Mouse (Mus musculus) bone marrow, adult 2 months (tissue): ENCODE measurements around the gene Ak6.
A peak's percentile ranks its signal among the peaks of the same experiment; 100 is the strongest.

Experiments
- CTCF ChIP-seq: fragments of 200-500 bp; IDR thresholded peaks from 2 replicates; pipeline ENCODE4 v1.5.1; 2011; ENCODE audit warnings: low read length, control low read depth; ENCODE audit not compliant: control insufficient read depth, insufficient read depth
- POLR2A ChIP-seq: fragments of 200-500 bp; IDR thresholded peaks from 2 replicates; pipeline ENCODE4 v1.6.1; 2011; ENCODE audit warnings: low read depth, mild to moderate bottlenecking, control low read depth, low read length, borderline replicate concordance; ENCODE audit not compliant: control insufficient read depth

- peak; percentile 61 for TF ChIP-seq CTCF
- no peak for TF ChIP-seq POLR2A
These were observed 33.6 kb downstream of the Ak6 start for GRCm38 (mm10) chr13:100684355-100684754.
